Mouse (Mus musculus) forebrain, embryonic 11.5 days (tissue): ENCODE results near the gene Pygl. TPM values are rescaled to one million over a fixed set of nuclear protein-coding genes. Genes with fewer than 3 reads are reported as not detected.

Experiments used
- ATAC-seq: fragments of 200-750 bp; cut with Nextera tagmentation; replicated peaks from 2 replicates; pipeline ENCODE4 v1.8.0; 2017; ENCODE audit warnings: moderate TSS enrichment; ENCODE audit not compliant: low FRiP score
- DNase-seq: peaks from one replicate; pipeline ENCODE4 v3.0.0-alpha.2; 2017; ENCODE audit warnings: low spot score
- H3K27ac ChIP-seq: fragments of 300-500 bp; sonication (generic); 2 replicates; pipeline ENCODE4 v1.5.1; 2014; ENCODE audit warnings: low read depth, low read length
- H3K27me3 ChIP-seq: fragments of 300-500 bp; sonication (generic); 2 replicates; pipeline ENCODE4 v1.6.1; 2014; ENCODE audit warnings: mild to moderate bottlenecking, low read length, mixed read lengths; ENCODE audit not compliant: control insufficient read depth, insufficient read depth
- H3K36me3 ChIP-seq: fragments of 300-500 bp; sonication (generic); 2 replicates; pipeline ENCODE4 v1.6.1; 2014; ENCODE audit warnings: mild to moderate bottlenecking, low read length, moderate library complexity, mixed read lengths; ENCODE audit not compliant: control insufficient read depth, insufficient read depth
- H3K4me1 ChIP-seq: fragments of 300-500 bp; sonication (generic); replicated peaks from 2 replicates; pipeline ENCODE4 v1.6.1; 2014; ENCODE audit warnings: low read length, mixed read lengths; ENCODE audit not compliant: control insufficient read depth, insufficient read depth
- H3K4me2 ChIP-seq: fragments of 300-500 bp; sonication (generic); 2 replicates; pipeline ENCODE4 v1.6.1; 2014; ENCODE audit warnings: low read depth, mild to moderate bottlenecking, low read length, moderate library complexity, mixed read lengths; ENCODE audit not compliant: severe bottlenecking
- H3K4me3 ChIP-seq: fragments of 300-500 bp; sonication (generic); 2 replicates; pipeline ENCODE4 v1.5.1; 2014; ENCODE audit warnings: low read depth, low read length
- H3K9ac ChIP-seq: fragments of 300-500 bp; sonication (generic); 2 replicates; pipeline ENCODE4 v1.6.1; 2014; ENCODE audit warnings: low read length
- H3K9me3 ChIP-seq: fragments of 300-500 bp; sonication (generic); 2 replicates; pipeline ENCODE4 v1.6.1; 2016; ENCODE audit warnings: low read length, mixed read lengths; ENCODE audit not compliant: control insufficient read depth
- WGBS: fragments of 180-500 bp; shearing (Covaris S2); extraction: QIAGEN DNeasy Blood & Tissue Kit; methylation state at CpG from one replicate; pipeline ENCODE4 v1.1.7; 2014; 5-methylcytosine and 5-hydroxymethylcytosine counted together
- polyA plus RNA-seq: library from polyadenylated mRNA; unstranded; fragments of >200 nt; fragmentation: Nextera tagmentation; extraction: Ambion mirVana; gene quantifications from 2 replicates; pipeline ENCODE4 v1.2.1, GENCODE M21; 2014

The Pygl gene
- polyA plus RNA-seq = 5.9 and 6.3 TPM in 2 replicates

GRCm38 (mm10) chr12:70231294-70231693 is at the start of gene Pygl:
TSS of gene Pygl (minus strand) at chr12:70231488.
- Histone ChIP-seq H3K9ac (no peak within 1 kb of the TSS), H3K9me3 (no peaks in the 10 kb centered on the region), H3K27me3 (0 out of 2 replicates have a peak, but pooled peaks cover 5% of the 10 kb centered on the region), H3K27ac (no peak within 1 kb of the TSS), H3K4me2 (no peak within 1 kb of the TSS), H3K4me1 (peaks cover 13% of the 10 kb centered on the region; the same call in 1 of the 2 replicates), H3K36me3 (no peaks in the 10 kb centered on the region), H3K4me3 (no peak within 1 kb of the TSS)
- no peak for ATAC-seq
- WGBS = 88% methylated on average over 2 of the region's 2 CpGs
- no peak for DNase-seq

GRCm38 (mm10) chr12:70280930-70281329 is 49.6 kb upstream of the Pygl start:
- Histone ChIP-seq H3K4me2 (no peak overlapping the region), H3K9ac (no peak overlapping the region), H3K9me3 (no peaks in the 10 kb centered on the region)

GRCm38 (mm10) chr12:70280381-70280780 is 49.1 kb upstream of the Pygl start:
- 91% methylated on average over 10 of the region's 10 CpGs for WGBS
- Histone ChIP-seq H3K4me3 (no peak overlapping the region), H3K27me3 (no peaks in the 10 kb centered on the region), H3K27ac (no peak overlapping the region), H3K9ac (no peak overlapping the region), H3K4me2 (no peak overlapping the region), H3K36me3 (no peaks in the 10 kb centered on the region), H3K9me3 (no peaks in the 10 kb centered on the region), H3K4me1 (peaks cover 2% of the 10 kb centered on the region; the same call in 1 of the 2 replicates)
- ATAC-seq = no peak
- no peak for DNase-seq

More at GRCm38 (mm10) chr12:70280930-70281329, 49.6 kb upstream of the Pygl start:
- ATAC-seq (no peak), DNase-seq (no peak)
- Histone ChIP-seq H3K27ac (no peak overlapping the region), H3K27me3 (no peaks in the 10 kb centered on the region), H3K4me1 (peaks cover 5% of the 10 kb centered on the region; the same call in 1 of the 2 replicates), H3K36me3 (no peaks in the 10 kb centered on the region), H3K4me3 (no peak overlapping the region)
- WGBS = 92% methylated on average over 2 of the region's 2 CpGs

GRCm38 (mm10) chr12:70277071-70277939 is 46.0 kb upstream of the Pygl start:
- no peak for ATAC-seq
- H3K4me1 ChIP-seq = no peaks in the 10 kb centered on the region
- H3K4me3 ChIP-seq = no peak overlapping the region
- H3K36me3 ChIP-seq = no peaks in the 10 kb centered on the region
- no peak for DNase-seq
- H3K9me3 ChIP-seq = no peaks in the 10 kb centered on the region
- no peak overlapping the region; the same call in 1 of the 2 replicates for H3K27ac ChIP-seq
- no peak overlapping the region for H3K9ac ChIP-seq
- WGBS = 77% methylated on average over 12 of the region's 12 CpGs
- H3K27me3 ChIP-seq = no peaks in the 10 kb centered on the region
- no peak overlapping the region for H3K4me2 ChIP-seq

GRCm38 (mm10) chr12:70269724-70270123 is 38.4 kb upstream of the Pygl start:
- DNase-seq = no peak
- Histone ChIP-seq H3K9me3 (no peaks in the 10 kb centered on the region), H3K4me1 (no peaks in the 10 kb centered on the region), H3K27ac (no peak overlapping the region), H3K4me2 (no peak overlapping the region), H3K27me3 (no peaks in the 10 kb centered on the region), H3K4me3 (no peak overlapping the region), H3K9ac (no peak overlapping the region), H3K36me3 (no peaks in the 10 kb centered on the region)
- no peak for ATAC-seq
- 72% methylated on average over 6 of the region's 6 CpGs for WGBS

- H3K4me2 ChIP-seq = no peak overlapping the region
- no peaks in the 10 kb centered on the region for H3K9me3 ChIP-seq
- no peak overlapping the region for H3K9ac ChIP-seq
- 84% methylated on average over 9 of the region's 9 CpGs for WGBS
- DNase-seq = no peak
- H3K27me3 ChIP-seq = no peaks in the 10 kb centered on the region
- H3K4me3 ChIP-seq = no peak overlapping the region
- H3K4me1 ChIP-seq = no peaks in the 10 kb centered on the region
- no peak overlapping the region for H3K27ac ChIP-seq
- H3K36me3 ChIP-seq = no peaks in the 10 kb centered on the region
- ATAC-seq = no peak
These were observed 36.0 kb upstream of the Pygl start for GRCm38 (mm10) chr12:70267314-70267713.

GRCm38 (mm10) chr12:70266494-70266931 is 35.2 kb upstream of the Pygl start:
- Histone ChIP-seq H3K27me3 (no peaks in the 10 kb centered on the region; the same call in 1 of the 2 replicates), H3K9me3 (no peaks in the 10 kb centered on the region), H3K4me3 (no peak overlapping the region), H3K36me3 (no peaks in the 10 kb centered on the region), H3K4me1 (no peaks in the 10 kb centered on the region), H3K9ac (no peak overlapping the region), H3K4me2 (no peak overlapping the region), H3K27ac (no peak overlapping the region)
- ATAC-seq (no peak), DNase-seq (no peak)
- WGBS = 56% methylated on average over 8 of the region's 8 CpGs

GRCm38 (mm10) chr12:70263721-70264120 is 32.4 kb upstream of the Pygl start:
- Histone ChIP-seq H3K4me2 (no peak overlapping the region), H3K27me3 (no peaks in the 10 kb centered on the region; the same call in none of the 2 replicates), H3K4me1 (no peaks in the 10 kb centered on the region), H3K9ac (no peak overlapping the region), H3K27ac (no peak overlapping the region), H3K4me3 (no peak overlapping the region), H3K9me3 (no peaks in the 10 kb centered on the region), H3K36me3 (no peaks in the 10 kb centered on the region)
- WGBS = 34% methylated on average over 7 of the region's 7 CpGs
- ATAC-seq = no peak
- no peak for DNase-seq
